Mouse (Mus musculus) heart, adult 2 months (tissue): ENCODE results near the gene Wdpcp. TPM values are rescaled to one million over a fixed set of nuclear protein-coding genes. Genes with fewer than 3 reads are reported as not detected.

ENCODE experiments used
- DNase-seq, 2 experiments: peaks; one replicate each; pipeline ENCODE4 v3.0.0; 2021
- H3K27ac ChIP-seq: fragments of 200-600 bp; 2 replicates; pipeline ENCODE4 v1.8.1; 2022
- H3K27me3 ChIP-seq: fragments of 200-500 bp; 2 replicates; pipeline ENCODE4 v1.6.1; 2012; ENCODE audit warnings: mild to moderate bottlenecking, low read length, inconsistent platforms, mixed read lengths; ENCODE audit not compliant: control insufficient read depth, insufficient read depth
- H3K36me3 ChIP-seq: fragments of 200-500 bp; 2 replicates; pipeline ENCODE4 v1.6.1; 2012; ENCODE audit warnings: low read length, inconsistent platforms; ENCODE audit not compliant: control insufficient read depth, insufficient read depth
- H3K4me1 ChIP-seq: fragments of 200-500 bp; 2 replicates; pipeline ENCODE4 v1.6.1; 2011; ENCODE audit warnings: low read length; ENCODE audit not compliant: control insufficient read depth, insufficient read depth
- H3K4me3 ChIP-seq: fragments of 200-600 bp; 2 replicates; pipeline ENCODE4 v1.8.1; 2022
- H3K79me2 ChIP-seq: fragments of 200-500 bp; replicated peaks from 2 replicates; pipeline ENCODE4 v1.6.1; 2012; ENCODE audit warnings: mild to moderate bottlenecking, inconsistent platforms, low read length, moderate library complexity, mixed read lengths; ENCODE audit not compliant: control insufficient read depth, insufficient read depth
- H3K9ac ChIP-seq: fragments of 200-500 bp; 2 replicates; pipeline ENCODE4 v1.6.1; 2012; ENCODE audit warnings: low read depth, mild to moderate bottlenecking, control low read depth, inconsistent platforms, low read length, mixed read lengths
- CTCF ChIP-seq: fragments of 200-600 bp; IDR thresholded peaks from 2 replicates; pipeline ENCODE4 v1.8.1; 2022; ENCODE audit warnings: antibody characterized with exemption, mild to moderate bottlenecking, moderate library complexity
- EP300 ChIP-seq: fragments of 200-500 bp; IDR thresholded peaks from 2 replicates; pipeline ENCODE4 v1.6.1; 2011; ENCODE audit warnings: low read depth, low read length, control low read depth; ENCODE audit not compliant: insufficient read depth
- POLR2A ChIP-seq: fragments of 200-500 bp; IDR thresholded peaks from 2 replicates; pipeline ENCODE4 v1.6.1; 2011; ENCODE audit warnings: mild to moderate bottlenecking, low read depth, low read length, control low read depth; ENCODE audit not compliant: insufficient read depth
- WGBS: fragments of 180-500 bp; shearing (Covaris S2); methylation state at CpG from one replicate; pipeline ENCODE4 v1.1.7; 2018; 5-methylcytosine and 5-hydroxymethylcytosine counted together
- intact Hi-C: fragments of 180-260 bp; cut with DNase I; formaldehyde crosslinking; loops from one replicate; pipeline ENCODE4 v1.15.1; 2025
- polyA plus RNA-seq: library from polyadenylated mRNA; depleted of rRNA; stranded (reverse); fragments of >200 nt; gene quantifications from 2 replicates; pipeline ENCODE4 v1.2.3, GENCODE M21; 2012
- total RNA-seq, 2 experiments: library from RNA; stranded (reverse); gene quantifications; 2 replicates each; pipeline ENCODE4 v1.2.3; 2021

The Wdpcp gene
- total and polyA plus RNA-seq, 3 experiments: 1.4 to 5.4 (median 4.2) TPM

GRCm38 (mm10) chr11:21545021-21545420 lies 27.0 kb upstream of the Wdpcp start:
- 58% methylated on average over 2 of the region's 2 CpGs for WGBS
- Histone ChIP-seq H3K79me2 (no peaks in the 10 kb centered on the region), H3K9ac (no peak overlapping the region), H3K27me3 (no peaks in the 10 kb centered on the region), H3K4me3 (no peak overlapping the region), H3K36me3 (no peaks in the 10 kb centered on the region), H3K27ac (no peak overlapping the region), H3K4me1 (no peaks in the 10 kb centered on the region; the same call in 1 of the 2 replicates)
- no peak for DNase-seq
- intact Hi-C loops: no loop called here
- TF ChIP-seq EP300 (no peak), POLR2A (no peak), CTCF (no peak)

GRCm38 (mm10) chr11:21545951-21546350 lies 26.1 kb upstream of the Wdpcp start:
- no peaks in the 10 kb centered on the region for H3K36me3 ChIP-seq
- H3K9ac ChIP-seq: no peak overlapping the region
- H3K79me2 ChIP-seq: no peaks in the 10 kb centered on the region
- H3K4me3 ChIP-seq: no peak overlapping the region
- intact Hi-C loops: no loop called here
- no peaks in the 10 kb centered on the region; the same call in 1 of the 2 replicates for H3K4me1 ChIP-seq
- no peak for TF ChIP-seq CTCF
- TF ChIP-seq EP300: no peak
- TF ChIP-seq POLR2A: no peak
- no peak for DNase-seq
- no peak overlapping the region for H3K27ac ChIP-seq
- no peaks in the 10 kb centered on the region for H3K27me3 ChIP-seq

GRCm38 (mm10) chr11:21546671-21547070 lies 25.4 kb upstream of the Wdpcp start:
- Histone ChIP-seq H3K36me3 (no peaks in the 10 kb centered on the region), H3K4me3 (no peak overlapping the region)
- WGBS: 24% methylated on average over 1 of the region's 1 CpGs

GRCm38 (mm10) chr11:21547518-21547917 lies 24.5 kb upstream of the Wdpcp start:
- H3K9ac ChIP-seq: no peak overlapping the region
- H3K79me2 ChIP-seq: no peaks in the 10 kb centered on the region
- no peaks in the 10 kb centered on the region; the same call in 1 of the 2 replicates for H3K4me1 ChIP-seq
- H3K4me3 ChIP-seq: no peak overlapping the region
- H3K36me3 ChIP-seq: no peaks in the 10 kb centered on the region
- intact Hi-C loops: no loop called here
- no peak overlapping the region for H3K27ac ChIP-seq
- no peak for DNase-seq
- TF ChIP-seq POLR2A: no peak
- TF ChIP-seq CTCF: no peak
- TF ChIP-seq EP300: no peak
- no peaks in the 10 kb centered on the region for H3K27me3 ChIP-seq

More at GRCm38 (mm10) chr11:21546671-21547070, 25.4 kb upstream of the Wdpcp start:
- H3K79me2 ChIP-seq: no peaks in the 10 kb centered on the region
- no peak overlapping the region for H3K27ac ChIP-seq
- no peak for DNase-seq
- no peak overlapping the region for H3K9ac ChIP-seq
- no peaks in the 10 kb centered on the region; the same call in 1 of the 2 replicates for H3K4me1 ChIP-seq
- no peaks in the 10 kb centered on the region for H3K27me3 ChIP-seq
- intact Hi-C loops: no loop called here
- TF ChIP-seq CTCF (no peak), EP300 (no peak), POLR2A (no peak)

GRCm38 (mm10) chr11:21549052-21549451 lies 23.0 kb upstream of the Wdpcp start:
- intact Hi-C loops: no loop called here
- H3K4me3 ChIP-seq: no peak overlapping the region
- H3K36me3 ChIP-seq: no peaks in the 10 kb centered on the region
- no peak overlapping the region for H3K9ac ChIP-seq
- WGBS: 76% methylated on average over 2 of the region's 2 CpGs
- H3K27me3 ChIP-seq: no peaks in the 10 kb centered on the region
- H3K4me1 ChIP-seq: no peaks in the 10 kb centered on the region; the same call in 1 of the 2 replicates
- DNase-seq: no peak
- TF ChIP-seq CTCF (no peak), EP300 (no peak), POLR2A (no peak)
- no peaks in the 10 kb centered on the region for H3K79me2 ChIP-seq
- H3K27ac ChIP-seq: no peak overlapping the region

GRCm38 (mm10) chr11:21549754-21550153 lies 22.3 kb upstream of the Wdpcp start:
- TF ChIP-seq POLR2A (no peak), EP300 (no peak), CTCF (no peak)

More at GRCm38 (mm10) chr11:21549754-21550153, 22.3 kb upstream of the Wdpcp start:
- Histone ChIP-seq H3K79me2 (no peaks in the 10 kb centered on the region), H3K36me3 (no peaks in the 10 kb centered on the region), H3K27me3 (no peaks in the 10 kb centered on the region), H3K27ac (no peak overlapping the region), H3K4me3 (no peak overlapping the region), H3K9ac (no peak overlapping the region), H3K4me1 (no peaks in the 10 kb centered on the region; the same call in 1 of the 2 replicates)
- DNase-seq: no peak
- intact Hi-C loops: no loop called here
- WGBS: 40% methylated on average over 4 of the region's 4 CpGs
